Mouse (Mus musculus): ENCODE measurements around the gene Olfr1307. TPM values are rescaled to one million over a fixed set of nuclear protein-coding genes. Genes with fewer than 3 reads are reported as not detected.

The Olfr1307 gene
- total RNA-seq (2023), result 0.03 to 0.06 TPM in 2 of 4 replicates, not detected in the others

DNA sequence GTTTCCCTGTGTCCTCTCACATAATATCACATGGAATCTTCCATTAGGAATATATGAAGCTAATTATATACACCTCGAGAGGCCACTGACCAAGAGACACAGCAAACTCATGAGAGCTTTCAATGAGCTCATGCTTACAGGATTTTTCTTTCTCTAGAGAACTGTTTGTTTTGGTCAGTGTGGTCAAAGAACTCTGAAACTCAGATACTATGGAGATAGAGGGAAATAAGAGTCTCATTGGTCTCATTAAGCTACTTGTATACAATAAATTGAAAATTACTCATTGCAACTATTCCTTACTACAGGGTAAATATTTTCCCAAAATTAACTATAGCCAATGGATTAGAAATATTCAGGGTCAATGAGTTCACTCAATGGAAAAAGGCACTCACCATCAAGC is at the start of gene Olfr1307:
Olfr1307 (minus strand) TSS at position 101 of the 400 bp plus-strand sequence.

DNA sequence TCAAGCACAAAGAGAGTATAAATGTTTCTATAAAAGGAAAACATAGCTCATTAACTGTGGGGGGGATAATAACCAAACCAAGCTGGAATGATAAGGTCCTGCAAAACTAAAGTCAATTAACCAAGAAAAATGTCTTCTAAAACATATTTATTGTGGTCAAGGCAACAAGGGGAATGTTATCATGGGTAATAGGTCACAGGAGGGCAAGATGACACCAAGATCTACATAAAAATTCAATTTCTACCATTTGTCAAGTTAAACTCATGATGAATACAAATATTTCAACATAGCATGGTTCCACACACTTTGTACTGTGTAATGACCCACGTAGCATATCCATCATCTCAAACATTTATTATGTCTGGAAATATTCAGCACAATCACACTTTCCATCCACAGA is 40.9 kb upstream of the Olfr1307 start, which contains the start of gene Olfr1309:
Olfr1309 (minus strand) TSS at position 101 of the 400 bp plus-strand sequence.

DNA sequence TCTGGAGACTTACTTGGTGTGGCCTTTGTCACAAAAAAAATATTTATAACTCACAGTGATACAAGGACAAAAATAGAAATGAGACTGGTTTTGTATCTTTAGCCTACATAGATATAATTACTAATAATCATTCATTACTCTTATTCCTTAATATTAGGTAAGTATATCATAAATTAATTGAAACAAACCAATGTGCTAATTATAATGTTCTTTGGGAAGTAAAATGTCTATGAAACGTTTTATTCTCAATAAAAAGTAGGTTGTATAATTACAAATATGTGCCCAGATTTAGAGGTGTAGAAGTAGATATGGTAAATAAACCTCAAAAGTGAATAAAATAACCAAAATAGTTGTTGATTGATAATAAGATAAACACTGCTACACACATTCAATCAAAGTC is 15.6 kb upstream of the Olfr1307 start, which contains the start of gene Olfr1308:
Olfr1308 (minus strand) TSS at position 101 of the 400 bp plus-strand sequence.

DNA sequence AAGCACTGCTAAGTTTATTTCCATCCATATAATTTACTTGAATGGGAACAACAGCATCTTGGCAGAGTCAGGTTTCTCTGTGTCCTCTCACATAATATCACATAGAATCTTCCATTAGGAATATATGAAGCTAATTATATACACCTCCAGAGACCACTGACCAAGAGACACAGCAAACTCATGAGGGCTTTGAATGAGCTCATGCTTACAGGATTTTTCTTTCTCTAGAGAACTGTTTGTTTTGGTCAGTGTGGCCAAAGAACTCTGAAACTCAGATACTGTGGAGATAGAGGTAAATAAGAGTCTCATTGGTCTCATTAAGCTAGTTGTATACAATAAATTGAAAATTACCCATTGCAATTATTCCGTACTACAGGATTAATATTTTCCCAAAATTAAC is 33.1 kb downstream of the Olfr1307 start, which contains the start of gene Olfr1306:
Olfr1306 (minus strand) TSS at position 101 of the 400 bp plus-strand sequence.

Other genes with a start within 250 kb of the Olfr1307 start
- gene Olfr1301, start 198.4 kb downstream of the Olfr1307 start, total RNA-seq (2023), result not detected in 4 replicates
- gene Olfr1302, start 172.0 kb downstream of the Olfr1307 start, total RNA-seq (2023), result not detected in 4 replicates
- gene Olfr1303, start 129.1 kb downstream of the Olfr1307 start, total RNA-seq (2023), result not detected in 4 replicates
- not detected in 4 replicates for gene Olfr1305, start 72.3 kb downstream of the Olfr1307 start, total RNA-seq (2023)
- not detected in 4 replicates for gene Olfr1306, start 33.2 kb downstream of the Olfr1307 start, total RNA-seq (2023)
- not detected in 4 replicates for gene Olfr1308, start 15.5 kb upstream of the Olfr1307 start, total RNA-seq (2023)
- not detected in 4 replicates for gene Olfr1309, start 40.8 kb upstream of the Olfr1307 start, total RNA-seq (2023)
- gene Olfr1310, start 63.3 kb upstream of the Olfr1307 start, total RNA-seq (2023), result not detected in 4 replicates
- not detected in 4 replicates for gene Olfr1311, start 75.0 kb upstream of the Olfr1307 start, total RNA-seq (2023)
- gene Olfr1312, start 100.8 kb upstream of the Olfr1307 start, total RNA-seq (2023), result not detected in 4 replicates
- gene Olfr1313, start 128.4 kb upstream of the Olfr1307 start, total RNA-seq (2023), result not detected in 4 replicates
- not detected in 4 replicates for gene Olfr1314, start 147.3 kb upstream of the Olfr1307 start, total RNA-seq (2023)
- gene Olfr1315-ps1, start 166.0 kb upstream of the Olfr1307 start, total RNA-seq (2023), result not detected in 4 replicates
- not detected in 4 replicates for gene Olfr1316, start 185.5 kb upstream of the Olfr1307 start, total RNA-seq (2023)
- gene Olfr1317, start 190.9 kb upstream of the Olfr1307 start, total RNA-seq (2023), result not detected in 4 replicates
- not detected in 4 replicates for gene Olfr1318, start 204.8 kb upstream of the Olfr1307 start, total RNA-seq (2023)

Data from B cell, adult 62 days (primary cell).